Mouse (Mus musculus): ENCODE results near the gene Snap91. TPM values are rescaled to one million over a fixed set of nuclear protein-coding genes. Genes with fewer than 3 reads are reported as not detected.

The Snap91 gene
- 100 to 1,000 TPM; 361 to 373 TPM for total RNA-seq (2021)
- long read RNA-seq, full-length matches to known transcripts: 3 of 403 reads
- long read RNA-seq, partial matches to known transcripts: 58 of 403 reads
- long read RNA-seq, other reads (novel, unspliced or antisense): 342 of 403 reads

DNA sequence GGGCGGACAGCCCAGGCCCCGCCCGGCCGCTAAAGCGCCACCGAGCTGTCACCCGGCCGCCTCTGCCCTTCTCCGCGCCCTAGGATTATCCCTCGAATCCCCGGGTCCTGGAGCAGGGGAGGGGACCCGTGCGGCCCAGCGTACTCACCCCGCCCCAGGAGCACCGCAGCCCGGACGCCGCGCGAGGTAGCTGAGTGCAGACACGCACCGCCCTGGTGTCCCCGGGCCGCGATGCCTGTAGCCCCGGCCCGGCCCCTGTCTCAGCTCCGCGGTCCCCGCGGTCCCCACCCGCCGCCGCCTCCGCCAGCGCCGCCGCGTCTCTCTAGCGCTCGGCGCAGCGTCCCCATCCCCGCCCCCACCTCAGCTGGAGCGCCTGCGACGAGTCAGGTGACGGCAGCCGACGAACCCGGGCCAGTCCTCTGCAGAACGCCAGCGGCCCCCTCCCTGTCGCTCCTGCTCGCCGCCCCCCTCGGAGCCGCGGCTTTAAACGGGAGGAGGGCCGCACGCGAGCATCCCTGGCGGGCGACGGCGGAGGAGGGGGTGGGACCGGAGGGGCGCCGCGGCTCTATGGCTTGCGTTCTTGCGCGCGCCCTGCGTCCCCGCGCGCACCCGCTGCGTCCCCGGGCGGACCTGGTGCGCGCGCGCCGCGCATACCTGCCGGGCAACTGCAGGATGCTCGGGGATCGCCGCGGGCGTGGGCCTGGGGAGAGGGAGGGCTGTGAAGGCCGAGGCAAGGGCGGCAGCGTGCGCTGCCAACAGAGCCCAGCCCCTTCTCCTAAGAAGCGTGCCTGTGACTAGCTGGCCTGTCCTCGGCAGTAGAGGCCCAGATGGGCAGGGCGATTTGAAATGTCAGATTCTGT lies at the start of gene Snap91:
Gene Snap91, minus strand, starts transcription at position 542 of the 860 bp plus-strand sequence.
- DNase-seq (ENCODE audit: low spot score in 2 of 2): peak; percentile 89 to 92

DNA sequence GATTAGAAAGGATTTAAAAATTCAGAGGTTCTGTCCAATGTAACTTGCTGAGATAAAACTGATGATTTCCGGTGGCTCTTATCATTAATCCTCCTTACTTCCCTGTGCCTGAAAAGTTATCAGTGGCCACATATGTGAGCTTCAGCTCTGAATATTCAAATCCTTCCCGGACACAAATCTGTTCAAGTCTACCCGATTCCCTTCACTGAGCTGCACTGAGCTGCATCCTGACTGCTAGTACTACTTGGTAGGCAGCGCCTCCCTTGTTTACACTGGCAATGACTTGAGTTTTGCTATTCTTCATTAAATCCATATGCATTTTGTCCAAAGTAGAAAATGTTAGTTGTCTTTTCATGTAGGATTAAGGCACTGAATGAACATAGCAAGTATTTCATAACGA lies 46.1 kb upstream of the Snap91 start:
- no peak for DNase-seq (ENCODE audit: low spot score in 2 of 2)

DNA sequence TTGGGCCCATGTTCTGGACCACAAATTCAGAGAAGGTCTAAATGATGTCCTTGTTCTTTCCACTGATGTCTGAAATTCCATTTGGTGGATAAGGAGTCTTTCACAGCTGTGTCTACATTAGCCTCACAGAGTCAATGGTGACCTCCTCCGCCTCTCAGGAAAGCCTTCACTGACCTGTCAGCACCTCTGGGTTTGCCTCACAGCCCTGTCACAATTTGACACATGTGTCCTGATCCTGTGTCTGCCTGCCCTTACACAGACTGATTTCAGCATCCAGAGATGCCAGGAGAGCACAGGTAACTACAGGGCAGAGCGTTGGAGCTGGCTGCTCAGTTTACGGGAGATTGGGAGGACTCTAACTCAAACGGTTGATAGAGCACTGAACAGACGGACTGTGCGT lies 45.2 kb upstream of the Snap91 start:
- no peak for DNase-seq (ENCODE audit: low spot score in 2 of 2)

DNA sequence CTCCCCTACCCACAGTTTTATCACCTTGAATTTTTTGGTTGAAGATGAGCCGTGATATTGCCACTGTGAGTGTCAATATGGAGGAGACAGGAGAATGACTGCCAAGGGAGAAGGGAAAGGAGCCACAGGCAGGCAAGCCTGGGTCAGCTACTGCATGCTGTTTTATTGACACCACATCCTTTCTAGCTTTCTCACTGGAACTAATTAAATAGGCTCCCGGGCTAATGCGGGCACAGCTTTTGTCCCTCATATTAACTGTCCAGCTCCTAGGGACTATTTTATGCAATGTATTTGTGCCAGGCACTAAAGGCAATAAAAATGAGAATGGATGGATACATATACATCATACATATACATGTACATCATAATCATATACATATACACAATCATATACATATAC lies 42.0 kb upstream of the Snap91 start:
- no peak for DNase-seq (ENCODE audit: low spot score in 2 of 2)

DNA sequence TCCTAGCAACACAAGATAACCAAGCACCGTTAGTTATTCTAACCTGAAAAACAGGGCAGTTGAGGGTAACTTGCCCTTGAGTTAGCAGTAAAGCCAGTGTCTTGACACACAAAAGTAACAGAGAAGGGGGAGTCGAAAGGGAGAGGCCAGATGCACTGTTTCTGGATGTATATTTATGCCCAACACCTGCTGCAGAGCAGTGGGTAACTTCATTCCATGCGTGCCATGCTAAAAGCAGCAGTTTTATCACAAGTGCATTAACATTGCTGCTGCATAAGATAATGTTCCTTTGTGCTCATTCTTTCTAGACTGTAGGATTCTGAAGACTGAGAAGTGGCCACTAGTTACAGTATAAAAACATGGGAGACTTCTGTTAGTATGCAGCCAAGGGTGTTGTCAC lies 36.1 kb upstream of the Snap91 start:
- no peak for DNase-seq (ENCODE audit: low spot score in 2 of 2)

DNA sequence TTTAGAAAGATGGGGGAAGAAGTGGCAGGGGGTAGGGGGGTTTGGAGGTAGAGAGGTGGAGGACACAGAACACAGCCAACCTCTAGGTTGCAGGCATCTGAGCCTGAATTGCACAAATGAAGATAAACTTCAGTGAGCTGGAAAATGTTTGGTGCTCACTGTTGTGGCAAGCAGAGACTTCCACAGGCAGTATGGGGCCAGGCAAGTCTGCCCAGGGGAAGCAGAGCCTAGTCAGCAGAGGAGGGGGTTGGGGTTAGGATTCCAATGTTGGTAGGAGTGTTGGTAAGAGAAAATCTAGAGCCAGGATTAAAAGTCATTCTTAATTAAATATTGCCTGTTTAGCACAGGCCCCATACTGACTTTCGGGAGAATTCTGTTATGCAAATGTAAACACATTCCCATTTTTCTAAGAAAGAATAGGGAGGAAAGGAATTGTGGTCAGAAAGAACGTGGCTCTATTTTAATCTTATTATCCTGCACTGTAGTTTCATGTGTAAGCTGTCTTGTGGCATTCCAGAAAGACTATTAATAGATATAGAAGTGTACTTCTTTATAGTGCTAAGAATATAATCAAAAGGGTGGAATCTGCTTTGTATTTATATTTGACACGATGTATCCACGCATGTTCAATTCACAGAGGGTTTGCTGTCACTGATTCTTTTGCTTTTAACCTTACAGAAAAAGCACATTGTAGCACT lies 19.2 kb upstream of the Snap91 start:
- no peak for DNase-seq (ENCODE audit: low spot score in 2 of 2)

DNA sequence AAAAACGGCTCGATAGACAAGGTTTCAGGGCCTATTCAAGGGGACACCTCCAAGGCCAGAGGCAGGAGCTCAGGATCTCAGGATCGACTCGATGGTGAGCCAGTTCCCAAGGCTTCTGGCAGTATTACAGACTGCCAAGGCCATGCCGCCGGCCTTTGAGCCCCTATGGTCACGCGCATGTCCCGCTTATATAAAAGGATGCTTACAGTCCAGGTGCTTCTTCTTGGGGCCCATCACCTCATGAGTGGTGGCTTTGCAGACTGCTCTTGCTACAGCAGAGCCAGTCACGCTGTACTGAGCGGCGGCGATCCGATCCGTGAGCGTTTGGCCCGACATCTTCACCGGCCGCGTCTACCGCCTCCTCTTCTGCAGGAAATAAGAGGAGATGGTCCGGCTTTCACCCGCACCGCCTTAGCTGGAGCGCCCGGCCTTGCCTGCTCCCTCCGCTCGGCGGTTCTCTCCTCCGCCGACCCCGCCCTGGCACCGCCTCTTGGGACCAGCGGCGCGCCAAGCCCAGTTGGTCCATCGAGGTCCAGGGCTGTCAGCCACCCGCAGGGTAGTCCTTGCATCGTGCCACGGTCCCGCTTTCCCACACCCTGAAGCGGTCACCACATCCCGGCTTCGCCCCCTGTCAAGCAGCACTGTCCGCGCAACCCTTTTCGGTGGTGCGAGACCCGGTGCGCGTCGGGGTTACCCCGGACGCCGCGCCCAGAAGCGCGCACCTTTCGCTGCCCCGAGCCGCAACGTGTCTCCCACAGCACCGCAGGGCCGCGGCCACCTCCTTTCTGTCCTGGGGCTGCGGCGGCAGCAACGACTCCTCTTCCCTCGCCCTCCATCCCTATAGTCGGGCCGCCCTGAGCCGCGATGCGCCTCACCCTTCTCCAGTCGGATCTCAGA lies 990 bp downstream of the Snap91 start:
- DNase-seq (ENCODE audit: low spot score in 2 of 2): peak; percentile 41 to 57

DNA sequence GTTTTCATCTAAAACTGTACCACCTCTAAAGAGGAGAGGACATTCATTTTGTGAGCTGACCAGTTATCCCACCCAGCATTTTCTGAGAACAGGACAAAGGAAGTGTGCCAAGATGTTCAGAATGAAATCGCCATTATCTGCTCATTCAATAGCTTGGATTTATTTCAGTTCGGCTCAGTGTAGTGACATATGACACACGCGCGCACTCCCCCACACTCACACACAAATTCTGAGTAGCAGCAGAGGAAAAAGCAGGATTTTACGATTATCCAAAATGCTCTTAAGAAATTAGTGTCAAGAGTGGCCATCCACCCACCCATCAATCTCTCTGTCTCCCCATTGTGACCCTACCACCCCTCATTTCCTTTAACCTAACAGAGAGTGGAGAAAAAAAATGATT lies 1.7 kb downstream of the Snap91 start:
- DNase-seq (ENCODE audit: low spot score in 2 of 2): peak in 1 of 2 experiments; percentile 60

DNA sequence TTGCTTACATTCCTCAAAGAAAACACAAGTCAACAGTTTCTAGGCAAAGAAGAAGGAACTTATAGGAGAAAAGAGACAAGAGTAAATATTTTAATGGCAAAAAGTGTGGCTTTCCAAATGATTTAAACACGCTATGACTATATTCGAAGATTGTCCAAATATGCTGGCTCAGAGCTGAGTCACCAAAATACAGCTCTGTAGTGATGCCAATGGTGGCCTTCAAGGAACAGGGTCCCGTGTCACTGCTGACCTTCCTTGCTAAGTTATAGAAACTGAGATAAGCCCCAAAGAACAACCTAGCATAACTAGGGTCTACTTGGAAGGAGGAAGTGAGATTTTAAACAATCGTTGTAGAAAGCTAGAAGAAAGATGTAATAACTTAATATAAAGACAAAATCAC lies 6.8 kb downstream of the Snap91 start:
- no peak for DNase-seq (ENCODE audit: low spot score in 2 of 2)

DNA sequence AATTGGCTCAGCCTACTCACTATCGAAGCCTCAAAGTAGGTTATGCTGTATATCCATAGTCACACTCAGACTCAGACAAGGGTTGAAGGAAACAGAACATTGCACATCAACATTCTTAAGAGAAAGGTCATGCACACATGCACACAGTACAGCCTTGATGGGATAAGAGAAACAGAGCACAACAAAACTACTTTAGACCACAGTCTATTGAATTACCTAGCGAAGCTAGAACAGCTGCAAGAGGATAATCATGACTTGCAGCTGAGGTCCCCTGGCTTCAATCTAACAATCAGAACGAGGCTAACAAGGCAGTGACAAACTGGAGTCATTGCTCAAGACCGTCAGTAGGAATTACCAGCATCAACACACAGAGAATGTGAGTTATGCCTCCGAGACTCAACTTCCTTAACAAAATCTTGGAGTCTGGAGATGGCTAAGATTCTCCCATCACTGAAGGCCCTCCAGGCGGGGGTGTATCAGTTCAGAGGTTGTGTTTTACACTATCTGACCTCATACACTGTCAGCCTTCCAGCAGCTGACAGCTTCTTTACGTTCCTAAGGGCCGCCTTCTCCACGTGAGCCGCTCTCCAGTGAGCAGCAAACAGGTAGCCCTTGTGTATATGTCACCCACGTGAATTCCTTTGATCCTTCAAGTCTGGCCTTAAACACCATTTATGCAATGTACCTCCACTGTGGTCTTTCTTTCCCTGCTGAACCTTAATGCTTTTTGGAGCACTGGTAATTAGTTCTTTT lies 10.7 kb downstream of the Snap91 start:
- DNase-seq (ENCODE audit: low spot score in 2 of 2): no peak

DNA sequence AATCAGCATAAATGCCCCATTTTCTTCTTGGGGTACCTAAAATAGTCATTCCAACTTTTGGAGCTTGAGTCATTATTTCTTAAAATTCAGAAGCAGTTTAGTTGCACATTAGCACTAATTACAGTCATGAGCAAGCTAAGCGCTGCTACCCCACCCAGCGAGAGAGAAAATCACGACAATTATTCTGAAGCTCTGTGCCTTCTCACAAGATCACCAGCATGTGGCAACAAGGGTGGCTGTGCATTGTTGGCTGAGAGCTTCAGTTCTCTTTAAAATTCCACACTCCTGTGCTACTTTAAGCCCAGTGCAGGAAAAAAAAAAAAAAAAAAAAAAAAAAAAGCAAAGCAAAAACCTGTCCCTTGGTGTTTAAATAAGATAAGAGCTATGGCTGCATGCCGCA lies 22.4 kb downstream of the Snap91 start:
- peak in 1 of 2 experiments; percentile 40 for DNase-seq (ENCODE audit: low spot score in 2 of 2)

DNA sequence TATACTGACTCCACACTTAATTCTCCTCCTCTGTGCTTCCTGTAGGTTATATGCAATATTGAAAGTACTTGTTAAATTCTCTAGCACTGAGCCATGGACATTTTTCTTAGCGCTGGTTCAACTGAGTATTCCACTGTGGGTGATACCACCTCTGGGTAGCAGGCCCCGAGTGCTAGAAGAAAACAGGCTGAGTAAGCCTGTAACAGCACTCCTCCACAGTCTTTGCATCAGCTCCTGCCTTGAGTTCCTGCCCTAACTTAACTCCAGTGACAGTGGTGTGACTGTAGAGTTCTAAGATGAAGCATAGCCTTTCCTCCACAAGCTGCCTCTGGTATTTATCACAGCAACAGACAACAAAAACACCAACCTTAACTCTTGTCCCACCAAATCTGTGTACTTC lies 22.8 kb downstream of the Snap91 start:
- no peak for DNase-seq (ENCODE audit: low spot score in 2 of 2)

DNA sequence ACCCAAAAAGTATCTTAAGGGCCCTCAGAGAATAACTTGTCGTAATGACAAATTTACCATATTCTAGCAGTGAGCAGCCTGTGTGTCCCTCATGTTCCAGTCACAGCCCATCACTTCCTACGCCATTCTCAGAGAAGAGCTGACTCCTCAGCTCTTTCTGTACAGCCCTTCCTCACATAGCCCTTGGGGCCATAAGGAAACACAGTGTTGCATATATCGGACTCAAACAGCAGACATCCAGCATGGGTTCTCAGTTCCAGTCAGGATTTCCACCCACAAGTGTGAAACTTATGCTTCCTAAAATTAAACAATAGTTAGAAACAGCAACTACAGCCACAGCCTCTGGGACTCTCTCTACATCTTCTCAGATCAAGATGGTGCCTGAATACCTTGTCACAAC lies 27.6 kb downstream of the Snap91 start:
- DNase-seq (ENCODE audit: low spot score in 2 of 2): no peak

DNA sequence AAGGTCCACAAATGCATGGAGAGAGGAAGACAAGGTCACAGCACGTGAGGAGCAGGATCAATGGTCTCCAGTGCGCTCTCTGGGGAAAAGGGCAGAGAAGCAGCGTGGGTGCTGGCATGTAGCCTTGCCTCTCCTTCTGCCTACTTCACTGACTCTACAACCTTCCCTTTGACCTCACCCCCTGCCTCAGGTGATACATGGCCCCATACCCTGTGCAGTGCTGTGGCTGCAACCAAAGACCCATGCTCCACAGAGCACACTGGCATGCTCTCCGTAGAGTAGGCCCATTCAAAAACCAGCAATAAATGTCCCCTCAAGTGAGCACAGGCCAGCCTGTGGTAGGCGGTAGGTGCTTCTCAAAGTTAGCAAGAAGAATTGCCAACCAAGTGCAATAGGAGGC lies 28.8 kb downstream of the Snap91 start:
- no peak for DNase-seq (ENCODE audit: low spot score in 2 of 2)

DNA sequence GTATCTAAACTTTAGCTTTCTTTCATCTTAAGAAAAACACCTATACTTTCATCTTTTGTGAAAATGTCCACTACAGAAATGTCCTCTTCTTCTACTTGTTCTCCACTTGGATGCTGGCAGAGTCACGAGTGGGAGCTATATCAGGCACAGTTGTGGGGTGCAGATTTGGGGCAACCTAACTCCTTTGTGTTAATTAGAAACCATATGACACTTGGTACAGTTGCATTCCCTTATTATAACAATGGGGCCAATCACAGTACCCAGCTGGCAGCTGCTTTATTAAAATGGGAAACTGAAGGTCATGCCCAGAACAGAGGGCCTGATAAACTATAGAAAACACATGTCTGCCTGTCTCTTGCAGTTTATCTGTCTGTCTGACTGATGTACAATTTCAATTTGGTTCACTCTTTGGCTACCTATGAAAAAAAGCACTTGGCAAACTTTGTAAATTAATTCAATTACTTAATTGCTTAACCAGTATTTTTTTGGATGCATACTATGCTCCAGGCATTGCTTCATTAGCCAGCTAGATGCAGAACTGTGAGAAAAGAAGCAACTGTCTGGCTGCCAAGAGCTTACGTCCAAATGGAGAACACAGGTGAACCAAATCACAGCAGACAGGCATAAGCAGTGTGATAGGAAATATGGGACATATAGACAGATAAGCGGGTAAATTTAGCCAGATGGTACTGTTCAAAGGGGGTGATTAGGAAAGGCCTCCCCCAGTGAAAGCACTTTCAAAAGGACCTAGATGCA lies 29.8 kb downstream of the Snap91 start:
- peak in 1 of 2 experiments; percentile 48 for DNase-seq (ENCODE audit: low spot score in 2 of 2)

DNA sequence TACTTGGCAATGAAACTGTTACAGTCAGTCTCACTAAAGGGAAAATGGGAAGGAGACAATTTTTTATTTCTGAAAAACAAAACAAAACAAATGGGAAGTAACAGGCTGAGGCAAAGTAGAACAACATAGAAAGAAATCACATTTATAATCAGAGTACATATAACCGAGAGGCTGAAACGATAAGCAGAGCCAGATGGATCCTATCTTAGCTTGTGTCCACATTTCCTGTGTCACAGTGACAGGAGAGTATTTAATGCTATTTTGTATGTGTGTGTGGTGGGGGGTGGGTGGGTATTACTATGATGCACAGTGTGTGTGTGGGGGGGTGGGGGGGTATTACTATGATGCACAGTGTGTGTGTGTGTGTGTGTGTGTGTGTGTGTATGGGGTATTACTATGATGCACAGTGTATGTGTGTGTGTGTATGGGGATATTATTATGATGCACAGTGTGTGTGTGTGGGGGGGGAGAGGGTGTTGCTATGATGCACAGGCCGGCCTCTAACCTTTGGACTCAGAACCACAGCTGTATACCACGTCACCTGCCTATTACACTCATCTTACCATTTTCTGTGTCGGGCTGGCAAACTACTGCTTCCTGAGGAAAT lies 36.6 kb downstream of the Snap91 start:
- no peak for DNase-seq (ENCODE audit: low spot score in 2 of 2)

DNA sequence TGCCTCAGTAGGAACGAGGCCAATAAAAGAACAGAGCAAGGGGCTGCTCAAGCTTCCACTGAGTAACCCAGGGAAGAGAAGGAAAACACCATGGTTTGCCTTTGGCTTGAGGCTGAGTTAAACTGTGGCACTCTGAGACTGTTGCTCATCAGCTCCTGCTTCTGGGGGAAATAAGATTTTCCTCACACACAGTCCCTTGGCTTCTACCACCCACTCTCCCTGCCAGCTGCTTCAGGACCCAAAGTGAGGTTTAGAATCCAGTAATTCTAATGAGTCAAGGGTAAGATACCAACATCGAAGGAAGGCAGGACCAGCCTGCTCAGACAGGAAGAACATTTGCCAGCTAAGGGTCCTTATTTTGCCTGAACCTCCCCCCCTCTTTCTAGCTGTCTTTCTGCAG lies 50.7 kb downstream of the Snap91 start:
- DNase-seq (ENCODE audit: low spot score in 2 of 2): peak in 1 of 2 experiments; percentile 57

DNA sequence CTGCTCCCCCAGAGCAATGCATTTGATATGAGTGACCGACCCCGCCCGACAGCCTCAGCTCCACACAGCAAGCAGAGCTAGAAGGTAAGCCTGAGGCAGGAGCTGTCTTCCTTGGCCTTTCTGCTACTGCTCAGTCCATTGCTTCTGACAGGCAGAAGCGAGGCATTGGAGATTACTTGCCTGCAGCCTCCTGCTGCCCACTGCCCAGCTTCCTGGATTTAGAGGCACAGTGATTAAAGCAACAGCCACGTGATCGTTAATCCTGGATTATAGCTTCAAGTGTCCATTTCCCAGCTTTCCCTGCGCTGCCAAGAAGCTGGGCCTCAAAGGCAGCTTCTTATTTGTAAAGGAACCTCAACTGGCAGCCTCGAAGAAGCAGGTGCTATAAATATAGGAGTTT lies 51.4 kb downstream of the Snap91 start:
- no peak for DNase-seq (ENCODE audit: low spot score in 2 of 2)

DNA sequence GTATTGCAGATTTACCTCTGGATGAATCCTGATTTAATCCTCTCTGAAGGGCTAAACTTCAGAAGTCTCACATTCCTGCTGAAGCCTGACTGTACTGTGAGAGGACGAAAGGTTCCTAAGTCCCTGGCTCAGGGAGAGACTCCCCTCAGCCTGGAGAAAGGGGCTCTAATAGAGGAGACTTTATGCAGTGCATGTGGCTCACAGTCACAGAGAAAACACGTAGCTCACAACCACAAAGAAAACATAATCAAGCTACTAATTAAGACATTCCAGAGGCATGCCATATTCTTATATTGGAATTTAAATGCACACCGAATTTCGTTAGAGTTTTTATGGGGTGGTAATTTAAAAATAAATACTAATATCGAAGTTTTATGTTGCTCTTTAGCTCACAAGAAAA lies 61.1 kb downstream of the Snap91 start:
- DNase-seq (ENCODE audit: low spot score in 2 of 2): no peak

All from layer of hippocampus, adult 18-20 months (tissue).